Mouse (Mus musculus) erythroblast, embryonic 14.5 days (primary cell): ENCODE measurements around the gene Eri2.

ENCODE experiments used
- GATA1 ChIP-seq: IDR thresholded peaks from 2 replicates; pipeline ENCODE4 v1.6.1; 2012; ENCODE audit warnings: low read length, inconsistent platforms, mixed read lengths
- TAL1 ChIP-seq: IDR thresholded peaks from 3 replicates; pipeline ENCODE4 v1.6.1; 2012; ENCODE audit warnings: low read length, inconsistent platforms, mixed read lengths

DNA sequence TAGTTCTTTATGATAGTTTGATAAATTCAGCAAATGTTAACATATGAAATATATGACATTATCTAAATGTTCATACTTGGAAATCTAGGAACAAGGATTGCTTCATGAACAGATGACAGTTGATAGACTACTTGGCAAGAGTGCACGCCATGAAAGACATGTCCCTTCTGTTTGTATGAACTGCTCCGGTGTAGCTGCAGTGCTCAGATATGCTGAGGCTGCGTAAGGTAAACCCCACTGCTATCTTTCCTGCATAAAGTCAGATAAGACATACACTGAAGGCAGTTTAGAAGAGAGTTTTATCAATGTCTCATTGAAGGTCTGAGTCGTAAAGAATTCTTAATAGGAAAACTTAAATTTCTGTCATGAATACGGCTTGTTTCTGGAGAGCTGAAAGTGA, 8.9 kb downstream of the Eri2 start:
- TF ChIP-seq TAL1 (peak; percentile 61), GATA1 (peak; percentile 65)
